Mouse (Mus musculus): ENCODE results near the gene Dnmt3l. TPM values are rescaled to one million over a fixed set of nuclear protein-coding genes. Genes with fewer than 3 reads are reported as not detected.

Dnmt3l gene
- polyA plus RNA-seq, 1 experiment from 2014 or later: not detected

Other genes with a start within 250 kb of the Dnmt3l start
- not detected in 2 replicates for gene Gm9639, start 246.9 kb upstream of the Dnmt3l start, polyA plus RNA-seq (2016; fragmentation: Nextera tagmentation; extraction: Ambion mirVana)
- gene Gm19668, start 242.8 kb upstream of the Dnmt3l start, polyA plus RNA-seq (2016; fragmentation: Nextera tagmentation; extraction: Ambion mirVana): not detected in 2 replicates
- not detected in 2 replicates for gene Gm9507, start 230.1 kb upstream of the Dnmt3l start, polyA plus RNA-seq (2016; fragmentation: Nextera tagmentation; extraction: Ambion mirVana)
- gene Gm2696, start 227.3 kb upstream of the Dnmt3l start, polyA plus RNA-seq (2016; fragmentation: Nextera tagmentation; extraction: Ambion mirVana): not detected in 2 replicates
- gene Krtap10-4, start 214.9 kb upstream of the Dnmt3l start, polyA plus RNA-seq (2016; fragmentation: Nextera tagmentation; extraction: Ambion mirVana): not detected in 2 replicates
- not detected in 2 replicates for gene Krtap10-10, start 206.0 kb upstream of the Dnmt3l start, polyA plus RNA-seq (2016; fragmentation: Nextera tagmentation; extraction: Ambion mirVana)
- gene Gm36176, start 195.1 kb upstream of the Dnmt3l start, polyA plus RNA-seq (2016; fragmentation: Nextera tagmentation; extraction: Ambion mirVana): not detected in 2 replicates
- not detected in 2 replicates for gene Gm10318, start 189.1 kb upstream of the Dnmt3l start, polyA plus RNA-seq (2016; fragmentation: Nextera tagmentation; extraction: Ambion mirVana)
- not detected in 2 replicates for gene Gm3285, start 180.0 kb upstream of the Dnmt3l start, polyA plus RNA-seq (2016; fragmentation: Nextera tagmentation; extraction: Ambion mirVana)
- 8.5 and 8.7 TPM in 2 replicates for gene Lrrc3, start 139.4 kb upstream of the Dnmt3l start, polyA plus RNA-seq (2016; fragmentation: Nextera tagmentation; extraction: Ambion mirVana)
- gene Trpm2, start 71.4 kb upstream of the Dnmt3l start, polyA plus RNA-seq (2016; fragmentation: Nextera tagmentation; extraction: Ambion mirVana): 1.1 and 1.2 TPM in 2 replicates
- 6.7 and 6.9 TPM in 2 replicates for gene 1810043G02Rik, start 63.4 kb upstream of the Dnmt3l start, polyA plus RNA-seq (2016; fragmentation: Nextera tagmentation; extraction: Ambion mirVana)
- 152 and 157 TPM in 2 replicates for gene Pfkl, start 31.9 kb upstream of the Dnmt3l start, polyA plus RNA-seq (2016; fragmentation: Nextera tagmentation; extraction: Ambion mirVana)
- gene Aire, start 1.7 kb downstream of the Dnmt3l start, polyA plus RNA-seq (2016; fragmentation: Nextera tagmentation; extraction: Ambion mirVana): 0.06 TPM in 1 of 2 replicates, not detected in the other
- gene Icosl, start 27.4 kb downstream of the Dnmt3l start, polyA plus RNA-seq (2016; fragmentation: Nextera tagmentation; extraction: Ambion mirVana): 2.9 and 3.2 TPM in 2 replicates
- gene D10Jhu81e, start 127.8 kb downstream of the Dnmt3l start, polyA plus RNA-seq (2016; fragmentation: Nextera tagmentation; extraction: Ambion mirVana): 17.1 and 19.4 TPM in 2 replicates
- 23.9 and 25.5 TPM in 2 replicates for gene Pwp2, start 143.2 kb downstream of the Dnmt3l start, polyA plus RNA-seq (2016; fragmentation: Nextera tagmentation; extraction: Ambion mirVana)
- 21.9 and 24.5 TPM in 2 replicates for gene Trappc10, start 202.7 kb downstream of the Dnmt3l start, polyA plus RNA-seq (2016; fragmentation: Nextera tagmentation; extraction: Ambion mirVana)

Measured in liver, embryonic 12.5 days (tissue).